Mouse (Mus musculus) stomach, postnatal 0 days (tissue): ENCODE results near the gene Cyp4a10. TPM values are rescaled to one million over a fixed set of nuclear protein-coding genes. Genes with fewer than 3 reads are reported as not detected.

ENCODE experiments used
- ATAC-seq: fragments of 200-750 bp; cut with Nextera tagmentation; 2 replicates; pipeline ENCODE4 v1.8.0; 2017; ENCODE audit not compliant: low FRiP score, low TSS enrichment
- DNase-seq: peaks from one replicate; pipeline ENCODE4 v3.0.0-alpha.2; 2016; ENCODE audit warnings: low spot score
- H3K27ac ChIP-seq: fragments of 300-500 bp; sonication (generic); replicated peaks from 2 replicates; pipeline ENCODE4 v1.5.1; 2014; ENCODE audit warnings: mild to moderate bottlenecking, control low read depth
- H3K27me3 ChIP-seq: fragments of 300-500 bp; sonication (generic); 2 replicates; pipeline ENCODE4 v1.6.1; 2014; ENCODE audit warnings: low read length; ENCODE audit not compliant: control insufficient read depth, insufficient read depth
- H3K36me3 ChIP-seq: fragments of 300-500 bp; sonication (generic); 2 replicates; pipeline ENCODE4 v1.6.1; 2014; ENCODE audit warnings: low read length, mixed read lengths; ENCODE audit not compliant: control insufficient read depth, insufficient read depth
- H3K4me1 ChIP-seq: fragments of 300-500 bp; sonication (generic); replicated peaks from 2 replicates; pipeline ENCODE4 v1.6.1; 2014; ENCODE audit warnings: antibody characterized with exemption; ENCODE audit not compliant: control insufficient read depth, insufficient read depth
- H3K4me2 ChIP-seq: fragments of 300-500 bp; sonication (generic); replicated peaks from 2 replicates; pipeline ENCODE4 v1.6.1; 2014; ENCODE audit warnings: low read depth, mild to moderate bottlenecking, control low read depth, moderate library complexity
- H3K4me3 ChIP-seq: fragments of 300-500 bp; sonication (generic); 2 replicates; pipeline ENCODE4 v1.5.1; 2014; ENCODE audit warnings: low read depth, low read length, control low read depth
- H3K9ac ChIP-seq: fragments of 300-500 bp; sonication (generic); 2 replicates; pipeline ENCODE4 v1.6.1; 2014; ENCODE audit warnings: mild to moderate bottlenecking, low read length, control low read depth, mixed read lengths
- H3K9me3 ChIP-seq: fragments of 300-500 bp; sonication (generic); 2 replicates; pipeline ENCODE4 v1.6.1; 2016; ENCODE audit warnings: low read length; ENCODE audit not compliant: control insufficient read depth
- CTCF ChIP-seq: IDR thresholded peaks from 2 replicates; pipeline ENCODE4 v1.5.1; 2016; ENCODE audit warnings: antibody characterized with exemption, low read depth, mild to moderate bottlenecking, moderate library complexity
- EP300 ChIP-seq: optimal IDR thresholded peaks from 2 replicates; pipeline ENCODE3; 2016; ENCODE audit warnings: antibody characterized with exemption
- WGBS: fragments of 180-500 bp; shearing (Covaris S2); extraction: QIAGEN DNeasy Blood & Tissue Kit; methylation state at CpG from one replicate; pipeline ENCODE4 v1.1.7; 2014; 5-methylcytosine and 5-hydroxymethylcytosine counted together
- polyA plus RNA-seq: library from polyadenylated mRNA; unstranded; fragments of >200 nt; fragmentation: Nextera tagmentation; extraction: Ambion mirVana; gene quantifications from 2 replicates; pipeline ENCODE4 v1.2.1, GENCODE M21; 2015

Cyp4a10 gene
- polyA plus RNA-seq, 1 experiment from 2014 or later: 0.62 TPM

GRCm38 (mm10) chr4:115519444-115519843, 1.4 kb downstream of the Cyp4a10 start:
- TF ChIP-seq CTCF: no peak
- TF ChIP-seq EP300: no peak
- H3K4me1 ChIP-seq: no peaks in the 10 kb centered on the region
- 73% methylated on average over 4 of the region's 4 CpGs for WGBS
- no peaks in the 10 kb centered on the region for H3K27me3 ChIP-seq
- DNase-seq: no peak
- no peak overlapping the region for H3K4me3 ChIP-seq
- no peak overlapping the region for H3K27ac ChIP-seq
- no peaks in the 10 kb centered on the region for H3K9me3 ChIP-seq
- no peaks in the 10 kb centered on the region for H3K36me3 ChIP-seq
- no peak overlapping the region for H3K9ac ChIP-seq
- ATAC-seq: no peak
- no peak overlapping the region for H3K4me2 ChIP-seq

GRCm38 (mm10) chr4:115521766-115522165, 3.7 kb downstream of the Cyp4a10 start:
- no peaks in the 10 kb centered on the region for H3K4me1 ChIP-seq
- TF ChIP-seq EP300 (no peak), CTCF (no peak)
- no peaks in the 10 kb centered on the region for H3K27me3 ChIP-seq
- H3K36me3 ChIP-seq: no peaks in the 10 kb centered on the region
- no peak overlapping the region for H3K27ac ChIP-seq
- no peak overlapping the region for H3K9ac ChIP-seq
- 83% methylated on average over 2 of the region's 2 CpGs for WGBS
- ATAC-seq: no peak
- H3K4me2 ChIP-seq: no peak overlapping the region
- no peak for DNase-seq
- no peak overlapping the region for H3K4me3 ChIP-seq
- no peaks in the 10 kb centered on the region for H3K9me3 ChIP-seq

GRCm38 (mm10) chr4:115545101-115545500, 27.0 kb downstream of the Cyp4a10 start:
- Histone ChIP-seq H3K9ac (no peak overlapping the region), H3K9me3 (no peaks in the 10 kb centered on the region), H3K4me2 (no peak overlapping the region), H3K4me3 (no peak overlapping the region), H3K27ac (no peak overlapping the region), H3K27me3 (no peaks in the 10 kb centered on the region), H3K4me1 (no peaks in the 10 kb centered on the region), H3K36me3 (no peaks in the 10 kb centered on the region)
- ATAC-seq (no peak), DNase-seq (no peak)
- 27% methylated on average over 1 of the region's 1 CpGs for WGBS
- TF ChIP-seq EP300 (no peak), CTCF (no peak)

GRCm38 (mm10) chr4:115546141-115546828, 28.2 kb downstream of the Cyp4a10 start:
- Histone ChIP-seq H3K27ac (no peak overlapping the region), H3K36me3 (no peaks in the 10 kb centered on the region), H3K4me3 (no peak overlapping the region), H3K4me1 (no peaks in the 10 kb centered on the region), H3K4me2 (no peak overlapping the region), H3K9ac (no peak overlapping the region), H3K9me3 (no peaks in the 10 kb centered on the region), H3K27me3 (no peaks in the 10 kb centered on the region)
- ATAC-seq (no peak), DNase-seq (no peak)
- no peak for TF ChIP-seq CTCF
- no peak for TF ChIP-seq EP300
- WGBS: 74% methylated on average over 2 of the region's 2 CpGs

GRCm38 (mm10) chr4:115552726-115553125, 34.7 kb downstream of the Cyp4a10 start:
- Histone ChIP-seq H3K4me1 (no peaks in the 10 kb centered on the region), H3K4me3 (no peak overlapping the region), H3K27me3 (no peaks in the 10 kb centered on the region), H3K9me3 (no peaks in the 10 kb centered on the region), H3K27ac (no peak overlapping the region), H3K36me3 (no peaks in the 10 kb centered on the region), H3K9ac (no peak overlapping the region), H3K4me2 (no peak overlapping the region)
- DNase-seq (no peak), ATAC-seq (no peak)
- TF ChIP-seq EP300 (no peak), CTCF (no peak)
- 82% methylated on average over 3 of the region's 3 CpGs for WGBS

- Histone ChIP-seq H3K27ac (no peak overlapping the region), H3K4me3 (no peak overlapping the region), H3K9ac (no peak overlapping the region), H3K4me1 (no peaks in the 10 kb centered on the region), H3K27me3 (no peaks in the 10 kb centered on the region), H3K36me3 (no peaks in the 10 kb centered on the region), H3K9me3 (no peaks in the 10 kb centered on the region), H3K4me2 (no peak overlapping the region)
- WGBS: 43% methylated on average over 2 of the region's 2 CpGs
- DNase-seq: no peak
- TF ChIP-seq CTCF: no peak
- no peak for ATAC-seq
Measured at GRCm38 (mm10) chr4:115555513-115555912, 37.4 kb downstream of the Cyp4a10 start.
